Mouse (Mus musculus) hindbrain, embryonic 10.5 days (tissue): ENCODE data around the gene Wnt10a. TPM values are rescaled to one million over a fixed set of nuclear protein-coding genes. Genes with fewer than 3 reads are reported as not detected.

ENCODE experiments used
- DNase-seq: peaks from one replicate; pipeline ENCODE4 v3.0.0-alpha.2; 2017; ENCODE audit warnings: low spot score
- H3K27ac ChIP-seq: fragments of 300-500 bp; sonication (generic); 2 replicates; pipeline ENCODE4 v1.5.1; 2016; ENCODE audit warnings: mild to moderate bottlenecking, moderate library complexity
- H3K27me3 ChIP-seq: fragments of 300-500 bp; sonication (generic); 2 replicates; pipeline ENCODE4 v1.6.1; 2016; ENCODE audit warnings: mild to moderate bottlenecking; ENCODE audit not compliant: poor library complexity, insufficient read depth, severe bottlenecking
- H3K36me3 ChIP-seq: fragments of 300-500 bp; sonication (generic); 2 replicates; pipeline ENCODE4 v1.6.1; 2016; ENCODE audit warnings: mild to moderate bottlenecking, moderate library complexity
- H3K4me1 ChIP-seq: fragments of 300-500 bp; sonication (generic); replicated peaks from 2 replicates; pipeline ENCODE4 v1.6.1; 2016; ENCODE audit warnings: mild to moderate bottlenecking
- H3K4me3 ChIP-seq: fragments of 300-500 bp; sonication (generic); 2 replicates; pipeline ENCODE4 v1.5.1; 2016; ENCODE audit warnings: mild to moderate bottlenecking, moderate library complexity
- H3K9me3 ChIP-seq: fragments of 300-500 bp; sonication (generic); 2 replicates; pipeline ENCODE4 v1.6.1; 2016; ENCODE audit warnings: mild to moderate bottlenecking, moderate library complexity
- WGBS: fragments of 180-500 bp; shearing (Covaris S2); methylation state at CpG from one replicate; pipeline ENCODE4 v1.1.7; 2016; 5-methylcytosine and 5-hydroxymethylcytosine counted together
- polyA plus RNA-seq: library from polyadenylated mRNA; unstranded; fragments of >200 nt; fragmentation: Nextera tagmentation; extraction: Ambion mirVana; gene quantifications from 2 replicates; pipeline ENCODE4 v1.2.1, GENCODE M21; 2016

The Wnt10a gene
- polyA plus RNA-seq: 0.87 and 1.6 TPM in 2 replicates

DNA sequence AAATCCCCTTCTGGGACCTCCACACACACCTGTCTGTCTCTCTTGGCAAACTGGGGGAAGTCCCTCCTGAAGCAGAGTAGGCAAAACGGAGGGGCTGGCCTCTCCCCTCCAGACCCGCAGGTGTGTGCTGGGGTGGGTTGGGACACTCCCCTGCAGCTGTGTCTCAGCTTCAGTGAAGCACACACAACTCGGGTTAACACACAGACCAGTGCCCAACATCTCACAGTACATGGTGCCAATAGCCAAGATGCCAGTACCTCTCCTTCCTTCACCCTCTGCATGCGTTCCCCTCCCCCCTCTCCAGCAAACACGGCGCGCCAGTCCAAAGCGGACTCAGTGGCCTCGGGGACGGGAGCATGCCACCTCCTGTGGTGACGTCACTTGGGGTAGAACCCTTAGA lies at the start of gene Wnt10a:
TSS of gene Wnt10a (plus strand) at position 268 of the 400 bp plus-strand sequence.
- H3K4me3 ChIP-seq: peak within 1 kb of the TSS; percentile 42
- no peak for DNase-seq
- H3K9me3 ChIP-seq: no peaks in the 10 kb centered on the region
- no peaks in the 10 kb centered on the region for H3K36me3 ChIP-seq
- H3K4me1 ChIP-seq: peaks cover 61% of the 10 kb centered on the region
- peak within 1 kb of the TSS; percentile 56 for H3K27ac ChIP-seq
- H3K27me3 ChIP-seq: peaks cover 100% of the 10 kb centered on the region
- 2% methylated on average over 11 of the region's 11 CpGs for WGBS

DNA sequence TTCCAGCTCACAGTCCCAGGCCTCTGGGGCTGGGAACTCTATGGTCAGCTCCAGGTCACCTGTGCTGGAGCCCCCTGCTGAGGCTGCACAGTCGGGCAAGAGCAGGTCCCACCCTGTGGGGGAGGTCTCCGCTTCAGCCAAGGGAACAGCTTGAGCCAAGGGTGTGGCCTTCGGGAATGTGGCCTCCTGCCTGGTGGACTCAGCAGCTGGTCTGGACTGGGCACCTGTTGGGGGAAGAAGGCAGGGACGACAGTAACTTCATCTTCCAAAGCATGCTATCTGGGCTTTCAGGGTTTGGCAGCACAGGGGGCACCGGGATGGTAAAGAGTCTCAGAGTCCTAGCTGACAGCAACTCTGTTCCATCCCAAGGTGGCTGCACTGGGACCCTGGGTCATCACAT lies 44.0 kb upstream of the Wnt10a start:
- peaks cover 11% of the 10 kb centered on the region for H3K4me1 ChIP-seq
- H3K36me3 ChIP-seq: no peaks in the 10 kb centered on the region
- H3K4me3 ChIP-seq: no peak overlapping the region
- peaks cover 39% of the 10 kb centered on the region for H3K27me3 ChIP-seq
- no peak for DNase-seq
- WGBS: 70% methylated on average over 5 of the region's 5 CpGs
- H3K9me3 ChIP-seq: no peaks in the 10 kb centered on the region
- no peak overlapping the region for H3K27ac ChIP-seq

DNA sequence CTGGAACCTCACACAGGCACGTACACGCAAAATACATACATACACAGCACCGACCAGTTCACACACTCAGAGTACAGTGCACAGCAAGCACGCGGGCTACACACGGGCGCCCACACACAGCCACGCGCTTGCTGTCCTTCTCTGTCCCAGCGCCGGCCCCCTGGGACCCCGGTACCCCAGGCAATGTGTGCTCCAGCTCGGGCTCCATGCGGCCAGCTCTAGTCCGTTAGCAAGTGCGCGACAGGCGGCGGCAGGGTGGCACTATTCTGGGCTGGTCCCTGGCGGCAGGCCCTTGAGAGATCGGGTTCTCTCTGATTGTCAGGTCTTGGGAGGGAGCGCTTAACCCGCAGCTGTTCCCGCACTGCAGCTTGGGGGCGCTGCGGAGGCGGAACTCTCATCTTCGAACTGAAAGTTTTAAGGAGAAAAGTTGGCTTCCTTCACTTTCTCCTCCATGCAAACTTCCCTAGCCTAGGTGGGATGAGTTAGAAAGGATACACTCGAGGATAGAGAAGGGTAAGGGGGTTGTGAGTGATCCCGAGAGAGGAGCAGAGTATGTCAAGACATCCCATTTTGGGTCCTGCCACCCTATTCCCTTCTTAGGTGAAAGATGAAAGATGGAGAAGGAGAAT lies 42.6 kb upstream of the Wnt10a start, which contains the start of gene Prkag3:
TSS of gene Prkag3 (minus strand) at position 579 of the 629 bp plus-strand sequence.
- 10% methylated on average over 30 of the region's 30 CpGs for WGBS
- Histone ChIP-seq H3K36me3 (no peaks in the 10 kb centered on the region), H3K9me3 (no peaks in the 10 kb centered on the region), H3K4me1 (peaks cover 11% of the 10 kb centered on the region), H3K27ac (peak within 1 kb of the TSS; percentile 50; the same call in 1 of the 2 replicates), H3K27me3 (peaks cover 39% of the 10 kb centered on the region), H3K4me3 (peak within 1 kb of the TSS; percentile 47)
- peak; percentile 55 for DNase-seq

DNA sequence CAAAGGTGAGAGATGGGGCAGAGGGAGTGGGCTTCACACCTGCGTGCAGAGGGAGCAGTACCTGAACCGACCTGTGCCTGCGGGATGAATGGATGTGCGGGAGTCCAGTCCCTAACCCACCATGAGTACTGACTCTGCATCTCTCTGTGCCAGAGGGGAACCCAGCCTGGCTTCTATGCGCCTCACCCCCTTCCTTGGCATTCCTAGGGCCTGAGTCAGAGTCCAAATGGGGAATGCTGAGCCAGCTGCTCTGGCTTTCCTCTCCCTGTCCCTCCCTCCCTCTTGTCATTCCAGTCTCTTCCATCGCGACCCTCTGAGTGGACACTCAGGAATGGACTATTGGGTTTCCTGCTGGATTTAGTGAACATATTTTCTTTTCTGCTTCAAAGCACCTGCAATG lies 42.0 kb upstream of the Wnt10a start:
- Histone ChIP-seq H3K4me3 (no peak overlapping the region), H3K27me3 (peaks cover 39% of the 10 kb centered on the region), H3K36me3 (no peaks in the 10 kb centered on the region), H3K9me3 (no peaks in the 10 kb centered on the region), H3K4me1 (peaks cover 11% of the 10 kb centered on the region), H3K27ac (no peak overlapping the region)
- DNase-seq: no peak
- WGBS: 71% methylated on average over 7 of the region's 7 CpGs

DNA sequence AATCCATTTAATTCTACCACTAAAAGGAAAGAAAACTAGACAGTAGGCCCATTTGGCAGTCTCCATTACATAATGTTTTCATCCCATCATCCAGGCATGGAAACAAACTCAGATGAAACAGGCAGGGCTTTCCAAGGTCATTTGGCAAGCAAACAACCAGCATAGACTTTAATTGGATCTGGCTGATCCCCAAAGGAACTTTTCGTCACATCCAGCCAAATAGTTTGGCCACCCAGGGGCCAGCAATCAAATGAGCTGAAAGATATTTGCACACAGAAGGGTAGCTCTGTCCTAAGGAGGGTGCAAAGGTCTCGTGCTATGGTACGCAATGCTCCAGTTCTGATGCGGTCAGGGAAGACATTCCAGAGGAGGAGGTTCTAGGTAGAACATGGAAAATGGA lies 40.6 kb upstream of the Wnt10a start:
- DNase-seq: no peak
- Histone ChIP-seq H3K4me3 (no peak overlapping the region), H3K36me3 (no peaks in the 10 kb centered on the region)

DNA sequence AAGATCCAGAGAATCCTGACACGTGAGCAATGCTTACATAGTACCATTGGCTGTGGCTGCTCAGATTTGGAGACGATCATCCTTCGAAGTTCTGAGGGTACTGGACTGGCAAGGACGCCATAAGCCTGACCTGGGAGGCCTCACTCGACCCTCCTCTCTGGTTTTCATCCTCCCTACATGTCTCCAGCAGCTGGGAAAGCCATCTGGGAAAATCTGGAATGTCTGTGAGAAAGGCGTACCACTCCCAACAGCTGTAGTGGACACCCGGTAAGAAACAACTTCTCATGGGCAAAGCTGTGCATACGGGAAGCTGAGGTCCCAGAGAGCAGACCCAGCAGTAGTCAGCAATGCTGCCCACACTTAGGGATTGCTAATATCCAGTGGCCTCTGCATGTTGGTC lies 39.2 kb upstream of the Wnt10a start:
- Histone ChIP-seq H3K4me3 (no peak overlapping the region), H3K27me3 (peaks cover 29% of the 10 kb centered on the region), H3K4me1 (peaks cover 11% of the 10 kb centered on the region), H3K9me3 (no peaks in the 10 kb centered on the region), H3K27ac (no peak overlapping the region), H3K36me3 (no peaks in the 10 kb centered on the region)
- 85% methylated on average over 8 of the region's 8 CpGs for WGBS
- no peak for DNase-seq

More for the DNA sequence above, 40.6 kb upstream of the Wnt10a start:
- Histone ChIP-seq H3K27ac (no peak overlapping the region), H3K27me3 (peaks cover 37% of the 10 kb centered on the region), H3K4me1 (peaks cover 11% of the 10 kb centered on the region), H3K9me3 (no peaks in the 10 kb centered on the region)
- 83% methylated on average over 4 of the region's 4 CpGs for WGBS

DNA sequence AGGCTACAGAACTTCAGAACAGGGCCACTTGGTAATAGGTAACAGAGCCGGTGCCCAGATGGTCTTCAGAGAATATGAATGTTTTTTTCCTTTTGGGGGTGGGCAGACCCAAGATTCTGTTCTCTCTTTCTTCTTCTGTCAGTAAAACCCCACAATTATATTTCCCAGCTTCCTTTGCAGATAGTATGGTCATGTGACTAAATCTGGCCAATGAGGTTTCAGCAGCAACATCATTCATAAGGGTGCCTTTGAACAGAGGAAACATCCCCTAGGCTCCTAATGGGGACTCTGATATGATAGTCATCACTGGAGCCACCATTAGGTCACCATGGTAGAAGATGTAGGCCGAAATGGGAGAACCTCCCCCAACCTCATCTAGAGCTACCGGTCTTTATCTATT lies 38.5 kb upstream of the Wnt10a start:
- H3K27me3 ChIP-seq: peaks cover 26% of the 10 kb centered on the region
- DNase-seq: no peak
- no peaks in the 10 kb centered on the region for H3K9me3 ChIP-seq
- no peaks in the 10 kb centered on the region for H3K36me3 ChIP-seq
- no peak overlapping the region for H3K27ac ChIP-seq
- WGBS: 94% methylated on average over 3 of the region's 3 CpGs
- no peak overlapping the region for H3K4me3 ChIP-seq
- H3K4me1 ChIP-seq: peaks cover 11% of the 10 kb centered on the region

DNA sequence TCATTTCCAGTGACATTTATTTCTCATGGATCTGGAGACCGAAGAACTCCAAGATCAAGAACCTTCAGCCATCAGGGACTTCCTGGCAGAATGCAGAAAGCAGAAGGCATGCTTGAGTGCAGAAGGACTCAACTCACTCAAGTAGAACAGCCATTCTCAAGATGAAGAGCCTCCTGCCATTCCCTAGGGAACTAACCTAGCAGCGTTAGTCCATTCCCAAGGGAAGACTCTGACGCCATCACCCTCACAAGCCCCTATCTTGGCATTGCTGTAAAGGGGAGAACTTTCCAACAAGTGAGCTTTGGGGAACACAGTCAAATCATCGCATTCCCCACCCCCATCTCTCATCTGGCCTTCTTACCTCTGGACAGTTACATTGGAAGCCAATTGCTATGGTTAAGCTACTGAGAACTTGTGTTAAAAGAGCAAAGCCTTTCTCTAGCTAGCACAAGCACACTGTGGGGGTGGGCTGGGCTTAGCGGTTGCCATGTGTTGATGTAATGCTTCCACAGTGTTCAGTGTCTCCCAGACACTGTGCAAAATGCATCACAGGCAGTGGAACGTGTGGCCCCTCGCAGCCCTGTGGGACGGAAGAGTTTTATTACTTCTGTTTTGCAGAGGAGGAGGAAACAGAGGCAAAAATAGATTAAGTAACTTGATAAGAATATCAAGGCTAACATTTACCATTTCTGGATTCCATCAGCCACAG lies 37.9 kb upstream of the Wnt10a start:
- H3K9me3 ChIP-seq: no peaks in the 10 kb centered on the region
- no peak overlapping the region for H3K27ac ChIP-seq
- H3K4me3 ChIP-seq: no peak overlapping the region
- H3K36me3 ChIP-seq: no peaks in the 10 kb centered on the region
- H3K4me1 ChIP-seq: peaks cover 9% of the 10 kb centered on the region
- WGBS: 84% methylated on average over 8 of the region's 8 CpGs
- H3K27me3 ChIP-seq: peaks cover 20% of the 10 kb centered on the region
- no peak for DNase-seq

DNA sequence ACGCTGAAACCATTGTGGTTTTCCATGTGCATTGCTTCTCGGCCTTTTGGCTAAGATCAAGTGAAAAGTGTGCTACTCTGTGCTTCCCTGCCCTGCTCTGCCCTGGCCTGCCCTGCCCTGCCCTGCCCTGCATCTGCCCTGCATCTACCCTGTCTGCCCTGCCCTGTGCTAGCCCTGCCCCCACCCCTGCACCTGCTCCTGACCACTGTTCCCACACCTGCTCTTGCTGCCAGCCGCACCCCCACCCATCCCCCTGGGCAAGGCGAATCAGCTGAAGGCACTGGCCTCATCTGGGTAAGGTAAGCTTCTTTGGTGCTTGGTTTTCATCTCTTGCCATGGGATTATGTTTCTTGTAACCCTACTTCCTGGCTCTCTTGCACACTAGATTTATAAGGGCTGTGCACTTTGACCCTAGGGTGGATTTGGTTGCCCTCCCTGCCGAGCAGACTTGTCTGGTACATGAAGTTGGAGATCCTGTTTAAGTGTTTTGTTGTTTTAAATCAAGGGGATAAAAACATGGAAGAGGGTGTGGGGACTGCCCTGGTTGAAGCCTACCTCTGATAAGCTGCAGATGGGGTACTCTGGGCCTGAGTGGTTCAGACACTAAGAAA lies 37.0 kb upstream of the Wnt10a start:
- peaks cover under 1% of the 10 kb centered on the region; the same call in 1 of the 2 replicates for H3K4me1 ChIP-seq
- H3K4me3 ChIP-seq: no peak overlapping the region
- no peaks in the 10 kb centered on the region for H3K36me3 ChIP-seq
- no peak for DNase-seq
- no peaks in the 10 kb centered on the region for H3K9me3 ChIP-seq
- peaks cover 16% of the 10 kb centered on the region for H3K27me3 ChIP-seq
- WGBS: 68% methylated on average over 5 of the region's 5 CpGs
- H3K27ac ChIP-seq: no peak overlapping the region

DNA sequence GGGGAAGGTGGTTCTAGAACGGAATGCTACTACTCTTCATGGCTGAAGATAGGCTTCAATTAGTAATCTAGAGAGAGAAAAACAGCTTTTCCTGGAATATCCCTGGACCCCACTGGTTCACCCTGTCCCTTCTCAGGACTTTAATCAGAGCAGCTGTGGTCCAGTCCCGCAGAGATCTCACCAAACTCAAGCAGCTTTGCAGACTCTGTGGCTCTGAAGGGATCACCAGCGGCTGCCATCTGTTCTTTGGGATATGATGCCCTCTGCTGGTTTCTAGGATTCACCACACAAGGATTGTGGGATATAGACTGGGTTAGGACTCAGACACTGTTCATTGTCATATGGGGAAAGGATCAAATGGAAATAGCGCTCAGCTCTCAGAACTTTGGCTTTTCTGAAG lies 31.5 kb upstream of the Wnt10a start:
- DNase-seq: peak; percentile 37
- Histone ChIP-seq H3K36me3 (no peaks in the 10 kb centered on the region), H3K27me3 (peaks cover 41% of the 10 kb centered on the region), H3K4me3 (no peak overlapping the region), H3K4me1 (no peaks in the 10 kb centered on the region), H3K27ac (no peak overlapping the region), H3K9me3 (no peaks in the 10 kb centered on the region)
- WGBS: 31% methylated on average over 4 of the region's 4 CpGs

DNA sequence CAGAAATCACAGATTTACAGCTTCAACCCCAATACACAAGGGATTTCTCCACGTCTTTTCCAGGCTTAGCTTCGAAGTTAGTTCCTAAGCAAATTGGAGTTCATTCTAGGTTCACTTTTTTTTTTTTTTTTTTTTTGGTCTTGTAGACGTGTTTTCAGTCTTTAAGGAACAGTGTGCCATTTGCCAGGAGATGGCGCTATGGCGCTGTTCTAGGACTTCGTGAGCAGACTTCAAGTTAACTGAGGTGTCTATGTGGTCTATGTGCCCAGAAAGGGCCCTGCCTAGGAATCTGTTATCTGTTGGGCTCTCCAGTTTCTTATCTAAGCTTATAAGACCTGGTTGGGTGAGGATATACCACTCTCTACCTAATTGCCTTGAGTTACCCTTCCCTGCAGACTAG lies 28.2 kb upstream of the Wnt10a start:
- Histone ChIP-seq H3K27ac (no peak overlapping the region), H3K4me3 (no peak overlapping the region), H3K36me3 (no peaks in the 10 kb centered on the region), H3K27me3 (peaks cover 64% of the 10 kb centered on the region), H3K9me3 (no peaks in the 10 kb centered on the region), H3K4me1 (no peaks in the 10 kb centered on the region)
- WGBS: 5% methylated on average over 6 of the region's 6 CpGs
- DNase-seq: peak; percentile 75

DNA sequence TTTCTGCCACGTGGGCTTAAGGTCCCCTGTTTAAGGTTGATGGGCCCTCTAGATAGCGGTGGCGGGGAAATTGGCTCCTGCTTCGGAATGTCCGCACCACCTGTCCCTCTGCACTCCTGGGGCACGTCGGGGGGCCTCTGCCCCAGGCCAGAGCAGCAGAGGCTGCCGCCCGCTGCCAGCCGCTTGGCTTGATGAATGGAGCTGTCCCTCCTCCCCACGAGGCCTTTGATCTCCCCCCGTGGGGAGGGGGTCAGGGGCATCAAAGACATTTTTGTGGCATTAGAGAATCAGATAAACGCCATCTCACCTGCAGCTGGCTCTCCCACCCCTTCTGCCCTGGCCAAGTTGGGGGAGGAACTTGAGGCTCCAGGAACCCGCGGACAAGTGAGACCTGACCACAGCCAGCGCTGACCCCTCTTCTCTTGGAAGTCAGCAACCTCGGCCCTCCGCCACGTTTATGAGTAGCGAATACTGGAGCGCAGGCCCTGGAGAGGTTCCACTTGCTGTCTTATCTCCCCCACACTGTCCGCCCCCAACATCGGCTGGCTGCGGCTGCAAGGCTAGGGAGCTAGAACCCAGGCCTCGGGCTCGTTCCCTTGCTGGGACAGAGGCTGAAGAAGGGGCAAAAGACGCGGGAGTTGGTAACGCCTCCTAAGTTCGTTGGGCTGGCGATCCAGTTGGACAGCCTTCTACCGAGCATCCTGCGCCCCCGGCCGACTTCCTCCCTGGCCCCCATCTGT lies 20.4 kb upstream of the Wnt10a start:
- Histone ChIP-seq H3K27ac (no peak overlapping the region), H3K4me1 (peaks cover 50% of the 10 kb centered on the region), H3K36me3 (no peaks in the 10 kb centered on the region), H3K9me3 (no peaks in the 10 kb centered on the region), H3K4me3 (peak overlapping the region; percentile 62), H3K27me3 (peaks cover 99% of the 10 kb centered on the region)
- no peak for DNase-seq
- under 1% methylated on average over 35 of the region's 35 CpGs for WGBS
